Mouse (Mus musculus) bone marrow, adult 2 months (tissue): ENCODE measurements around the gene Olfr211.

Experiments used
- CTCF ChIP-seq: fragments of 200-500 bp; IDR thresholded peaks from 2 replicates; pipeline ENCODE4 v1.5.1; 2011; ENCODE audit warnings: low read length, control low read depth; ENCODE audit not compliant: control insufficient read depth, insufficient read depth
- POLR2A ChIP-seq: fragments of 200-500 bp; IDR thresholded peaks from 2 replicates; pipeline ENCODE4 v1.6.1; 2011; ENCODE audit warnings: low read depth, mild to moderate bottlenecking, control low read depth, low read length, borderline replicate concordance; ENCODE audit not compliant: control insufficient read depth

DNA sequence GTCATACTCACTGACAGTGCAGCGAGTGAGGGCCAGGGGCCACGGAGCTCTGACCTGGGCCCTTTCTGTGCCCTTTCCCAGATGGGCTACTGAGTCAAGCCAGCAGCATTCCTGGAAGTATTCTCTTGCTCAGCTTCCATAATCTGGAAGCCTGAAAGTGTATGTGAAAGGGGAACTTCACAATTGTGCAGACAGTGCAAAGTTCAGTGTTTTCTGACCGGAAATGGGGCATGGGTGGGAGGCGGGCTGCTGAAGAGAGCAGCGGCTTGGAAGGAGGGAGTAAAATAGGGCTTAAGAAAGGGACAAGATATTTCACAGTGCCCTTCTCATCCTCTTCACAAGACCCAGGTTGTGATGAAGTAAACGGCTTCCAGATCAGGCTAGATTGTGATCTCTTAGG is 49.4 kb upstream of the Olfr211 start:
- TF ChIP-seq CTCF: no peak
- no peak for TF ChIP-seq POLR2A
